Comparison of ENCODE assay signal across 8 mouse cellular contexts in genomic region chr19:6067011-6067723, GRCm38 (mm10). TPM values are rescaled to one million over a fixed set of nuclear protein-coding genes. Genes with fewer than 3 reads are reported as not detected.
DNase-seq lines count a peak whose midpoint lies in the region; ATAC-seq and TF ChIP-seq lines count a peak whose summit lies in the region.

No protein-coding gene starts in this region.

- peak; percentile 67 for ATAC-seq in inflammation-experienced regulatory T-cells, adult 6 months
- ATAC-seq in megakaryocyte progenitor cell, adult 5-6 weeks (replicated peaks; ENCODE audit: poor library complexity) = peak; percentile 81

- TF ChIP-seq CTCF in gastrocnemius, adult 2 months (IDR thresholded peaks at IDR 0.05) = peak; percentile 89

- peak overlapping the region; percentile 67 for H3K27ac ChIP-seq in gastrocnemius, adult 2 months

- intact Hi-C loops in heart, postnatal 25 days (cut with DNase I) = no loop called here
- intact Hi-C loops in gastrocnemius, adult 2 months (cut with DNase I) = no loop called here
- intact Hi-C loops in left cerebral cortex, postnatal 14 days (cut with DNase I) = loop anchor here (5.0 kb wide), 1 partner anchor 55 kb away; no protein-coding TSS in a partner anchor

- DNase-seq in heart, adult 11 months = peak; percentile 96
- DNase-seq in heart, postnatal 25 days (ENCODE audit: low spot score) = no peak
- DNase-seq in cerebellum, postnatal 4 days (ENCODE audit: low spot score in 2 of 2) = peak; percentile 82 to 86
- DNase-seq in gastrocnemius, adult 2 months = peak; percentile 87
- peak; percentile 87 to 89 for DNase-seq in left cerebral cortex, postnatal 14 days (ENCODE audit: low spot score in 2 of 2)
- DNase-seq in right cerebral cortex, postnatal 36 days (ENCODE audit: low spot score in 2 of 2) = peak; percentile 76 to 82

- H3K4me3 ChIP-seq in gastrocnemius, adult 2 months = peak overlapping the region; percentile 66

RNA-seq across cellular contexts. Expression of gene Tm7sf2, which starts 1.0 kb away (rescaled TPM):
- total RNA-seq in heart, postnatal 25 days (2021) = 1 to 10 TPM; 4.2 to 5.1 TPM
- total RNA-seq in gastrocnemius, adult 2 months (2021) = 1 to 10 TPM; 4.6 TPM
- polyA plus RNA-seq in inflammation-experienced regulatory T-cells, adult 6 months (2017; shearing (Covaris generic)) = 1 to 10 TPM; 5.6 to 7.2 (median 6.9) TPM
- 10 to 100 TPM; 41.3 to 46.1 TPM for total RNA-seq in left cerebral cortex, postnatal 14 days (2021)
- 8.4 and 10.6 TPM in 2 replicates for total RNA-seq in megakaryocyte progenitor cell, adult 5-6 weeks (2015)
- 1.6 and 1.8 TPM in 2 replicates for total RNA-seq in megakaryocyte progenitor cell, adult 5-6 weeks (2017)

RNA-seq across cellular contexts. Expression of gene Znhit2, which starts 6.2 kb away (rescaled TPM):
- 10 to 100 TPM; 11.9 to 12.4 TPM for total RNA-seq in heart, postnatal 25 days (2021)
- total RNA-seq in gastrocnemius, adult 2 months (2021) = 1 to 10 TPM; 8.3 to 8.5 TPM
- 10 to 100 TPM in 1 of 3 experiments, 1 to 10 TPM in 2; 5.6 to 11.5 (median 9.4) TPM for polyA plus RNA-seq in inflammation-experienced regulatory T-cells, adult 6 months (2017; shearing (Covaris generic))
- 10 to 100 TPM; 39.4 to 41.7 TPM for total RNA-seq in left cerebral cortex, postnatal 14 days (2021)
- total RNA-seq in megakaryocyte progenitor cell, adult 5-6 weeks (2015) = 12.7 and 14.2 TPM in 2 replicates
- 12.5 and 14.5 TPM in 2 replicates for total RNA-seq in megakaryocyte progenitor cell, adult 5-6 weeks (2017)

RNA-seq across cellular contexts. Expression of gene Fau, which starts 9.5 kb away (rescaled TPM):
- total RNA-seq in heart, postnatal 25 days (2021) = 100 to 1,000 TPM; 499 to 563 TPM
- 100 to 1,000 TPM; 410 to 473 TPM for total RNA-seq in gastrocnemius, adult 2 months (2021)
- polyA plus RNA-seq in inflammation-experienced regulatory T-cells, adult 6 months (2017; shearing (Covaris generic)) = 1,000 to 10,000 TPM; 1,798 to 3,866 (median 2,409) TPM
- 100 to 1,000 TPM; 597 to 658 TPM for total RNA-seq in left cerebral cortex, postnatal 14 days (2021)
- total RNA-seq in megakaryocyte progenitor cell, adult 5-6 weeks (2015) = 1,814 and 1,841 TPM in 2 replicates
- total RNA-seq in megakaryocyte progenitor cell, adult 5-6 weeks (2017) = 1,690 and 2,042 TPM in 2 replicates

RNA-seq across cellular contexts. Expression of gene Mrpl49, which starts 9.6 kb away (rescaled TPM):
- 10 to 100 TPM; 39.0 to 39.2 TPM for total RNA-seq in heart, postnatal 25 days (2021)
- 10 to 100 TPM; 24.6 to 30.9 TPM for total RNA-seq in gastrocnemius, adult 2 months (2021)
- polyA plus RNA-seq in inflammation-experienced regulatory T-cells, adult 6 months (2017; shearing (Covaris generic)) = 10 to 100 TPM; 36.6 to 40.3 (median 36.7) TPM
- total RNA-seq in left cerebral cortex, postnatal 14 days (2021) = 10 to 100 TPM; 49.8 to 54.3 TPM
- total RNA-seq in megakaryocyte progenitor cell, adult 5-6 weeks (2015) = 44.4 and 53.5 TPM in 2 replicates
- total RNA-seq in megakaryocyte progenitor cell, adult 5-6 weeks (2017) = 31.9 and 38.4 TPM in 2 replicates

RNA-seq across cellular contexts. Expression of gene Vps51, which starts 9.9 kb away (rescaled TPM):
- total RNA-seq in heart, postnatal 25 days (2021) = 10 to 100 TPM; 23.0 to 25.3 TPM
- total RNA-seq in gastrocnemius, adult 2 months (2021) = 10 to 100 TPM; 20.6 to 23.9 TPM
- 10 to 100 TPM; 29.3 to 35.6 (median 31.5) TPM for polyA plus RNA-seq in inflammation-experienced regulatory T-cells, adult 6 months (2017; shearing (Covaris generic))
- 10 to 100 TPM; 73.9 to 87.1 TPM for total RNA-seq in left cerebral cortex, postnatal 14 days (2021)
- 30.4 and 33.2 TPM in 2 replicates for total RNA-seq in megakaryocyte progenitor cell, adult 5-6 weeks (2015)
- total RNA-seq in megakaryocyte progenitor cell, adult 5-6 weeks (2017) = 42.8 and 54.7 TPM in 2 replicates
